Mouse (Mus musculus) heart, embryonic 13.5 days (tissue): ENCODE measurements around the gene Acss2. TPM values are rescaled to one million over a fixed set of nuclear protein-coding genes. Genes with fewer than 3 reads are reported as not detected.
A peak's percentile ranks its signal among the peaks of the same experiment; 100 is the strongest.

Source experiments
- ATAC-seq: fragments of 200-750 bp; cut with Nextera tagmentation; 2 replicates; pipeline ENCODE4 v1.8.0; 2017; ENCODE audit warnings: moderate TSS enrichment; ENCODE audit not compliant: insufficient number of reproducible peaks, low FRiP score, low TSS enrichment; ENCODE audit errors: extremely low read depth
- H3K27ac ChIP-seq: fragments of 300-500 bp; sonication (generic); replicated peaks from 2 replicates; pipeline ENCODE4 v1.5.1; 2015; ENCODE audit warnings: moderate library complexity, mild to moderate bottlenecking, inconsistent platforms
- H3K27me3 ChIP-seq: fragments of 300-500 bp; sonication (generic); replicated peaks from 2 replicates; pipeline ENCODE4 v1.6.1; 2015; ENCODE audit warnings: mild to moderate bottlenecking, inconsistent platforms
- H3K36me3 ChIP-seq: fragments of 300-500 bp; sonication (generic); 2 replicates; pipeline ENCODE4 v1.6.1; 2015; ENCODE audit warnings: mild to moderate bottlenecking, inconsistent platforms
- H3K4me1 ChIP-seq: fragments of 300-500 bp; sonication (generic); 2 replicates; pipeline ENCODE4 v1.6.1; 2015; ENCODE audit warnings: inconsistent platforms
- H3K4me2 ChIP-seq: fragments of 300-500 bp; sonication (generic); 2 replicates; pipeline ENCODE4 v1.6.1; 2015; ENCODE audit warnings: inconsistent platforms, mild to moderate bottlenecking, moderate library complexity
- H3K4me3 ChIP-seq: fragments of 300-500 bp; sonication (generic); 2 replicates; pipeline ENCODE4 v1.5.1; 2015; ENCODE audit warnings: moderate library complexity, mild to moderate bottlenecking, inconsistent platforms
- H3K9ac ChIP-seq: fragments of 300-500 bp; sonication (generic); 2 replicates; pipeline ENCODE4 v1.6.1; 2015; ENCODE audit warnings: inconsistent platforms, mild to moderate bottlenecking, moderate library complexity
- H3K9me3 ChIP-seq: fragments of 300-500 bp; sonication (generic); 2 replicates; pipeline ENCODE4 v1.6.1; 2016; ENCODE audit warnings: inconsistent platforms
- WGBS: fragments of 180-500 bp; shearing (Covaris S2); methylation state at CpG from one replicate; pipeline ENCODE4 v1.1.7; 2015; ENCODE audit warnings: mixed read lengths; 5-methylcytosine and 5-hydroxymethylcytosine counted together
- polyA plus RNA-seq: library from polyadenylated mRNA; unstranded; fragments of >200 nt; fragmentation: Nextera tagmentation; extraction: Ambion mirVana; gene quantifications from 2 replicates; pipeline ENCODE4 v1.2.1, GENCODE M21; 2015

Acss2 gene
- polyA plus RNA-seq, 1 experiment from 2014 or later = 13.1 TPM

- Histone ChIP-seq H3K9me3 (no peaks in the 10 kb centered on the region), H3K4me3 (no peak overlapping the region), H3K4me1 (peaks cover 20% of the 10 kb centered on the region), H3K27ac (no peak overlapping the region; the same call in 1 of the 2 replicates), H3K4me2 (no peak overlapping the region), H3K27me3 (no peaks in the 10 kb centered on the region), H3K36me3 (no peaks in the 10 kb centered on the region), H3K9ac (no peak overlapping the region)
- no peak for ATAC-seq
Observed at GRCm38 (mm10) chr2:155539696-155540095, 21.9 kb downstream of the Acss2 start.

GRCm38 (mm10) chr2:155540822-155541458 lies 23.2 kb downstream of the Acss2 start:
- H3K4me1 ChIP-seq = peaks cover 20% of the 10 kb centered on the region
- no peaks in the 10 kb centered on the region for H3K27me3 ChIP-seq
- H3K9ac ChIP-seq = peak overlapping the region; percentile 45; the same call in 1 of the 2 replicates
- H3K9me3 ChIP-seq = no peaks in the 10 kb centered on the region
- peak overlapping the region; percentile 92 for H3K27ac ChIP-seq
- WGBS = 25% methylated on average over 6 of the region's 6 CpGs
- peak overlapping the region; percentile 53 for H3K4me2 ChIP-seq
- peak overlapping the region; percentile 11; the same call in 1 of the 2 replicates for H3K4me3 ChIP-seq
- no peak for ATAC-seq
- H3K36me3 ChIP-seq = no peaks in the 10 kb centered on the region

- Histone ChIP-seq H3K4me2 (no peak overlapping the region), H3K9me3 (no peaks in the 10 kb centered on the region), H3K27me3 (no peaks in the 10 kb centered on the region), H3K9ac (no peak overlapping the region), H3K36me3 (no peaks in the 10 kb centered on the region), H3K27ac (no peak overlapping the region), H3K4me1 (peaks cover 9% of the 10 kb centered on the region), H3K4me3 (no peak overlapping the region)
- no peak for ATAC-seq
- WGBS = 68% methylated on average over 1 of the region's 1 CpGs
Observed at GRCm38 (mm10) chr2:155546955-155547354, 29.2 kb downstream of the Acss2 start.

- H3K4me2 ChIP-seq = no peak overlapping the region
- no peaks in the 10 kb centered on the region for H3K9me3 ChIP-seq
- H3K9ac ChIP-seq = no peak overlapping the region
- H3K27ac ChIP-seq = no peak overlapping the region
- no peak overlapping the region for H3K4me3 ChIP-seq
- H3K27me3 ChIP-seq = no peaks in the 10 kb centered on the region
- no peaks in the 10 kb centered on the region for H3K36me3 ChIP-seq
- no peaks in the 10 kb centered on the region; the same call in 1 of the 2 replicates for H3K4me1 ChIP-seq
- ATAC-seq = no peak
Observed at GRCm38 (mm10) chr2:155552336-155552735, 34.6 kb downstream of the Acss2 start.

- H3K9ac ChIP-seq = no peak overlapping the region
- no peak overlapping the region for H3K27ac ChIP-seq
- H3K4me2 ChIP-seq = no peak overlapping the region
- no peak overlapping the region for H3K4me3 ChIP-seq
- ATAC-seq = no peak
- no peaks in the 10 kb centered on the region; the same call in 1 of the 2 replicates for H3K4me1 ChIP-seq
- H3K9me3 ChIP-seq = no peaks in the 10 kb centered on the region
- no peaks in the 10 kb centered on the region for H3K27me3 ChIP-seq
- no peaks in the 10 kb centered on the region for H3K36me3 ChIP-seq
Observed at GRCm38 (mm10) chr2:155552949-155553354, 35.2 kb downstream of the Acss2 start.

GRCm38 (mm10) chr2:155554426-155554985 lies 36.8 kb downstream of the Acss2 start:
- Histone ChIP-seq H3K4me2 (no peak overlapping the region), H3K27me3 (no peaks in the 10 kb centered on the region), H3K9ac (no peak overlapping the region), H3K36me3 (peaks cover 9% of the 10 kb centered on the region; the same call in 1 of the 2 replicates), H3K9me3 (no peaks in the 10 kb centered on the region), H3K4me1 (no peaks in the 10 kb centered on the region), H3K4me3 (no peak overlapping the region), H3K27ac (no peak overlapping the region)
- WGBS = 69% methylated on average over 2 of the region's 2 CpGs
- no peak for ATAC-seq

- H3K4me1 ChIP-seq = no peaks in the 10 kb centered on the region
- no peak overlapping the region for H3K4me3 ChIP-seq
- WGBS = 54% methylated on average over 1 of the region's 1 CpGs
- no peaks in the 10 kb centered on the region for H3K9me3 ChIP-seq
- H3K27ac ChIP-seq = no peak overlapping the region
- peaks cover 58% of the 10 kb centered on the region for H3K36me3 ChIP-seq
- ATAC-seq = no peak
- H3K27me3 ChIP-seq = no peaks in the 10 kb centered on the region
- H3K4me2 ChIP-seq = no peak overlapping the region
- H3K9ac ChIP-seq = no peak overlapping the region
Observed at GRCm38 (mm10) chr2:155562209-155562608, 44.5 kb downstream of the Acss2 start.

- H3K9ac ChIP-seq = no peak overlapping the region
- H3K27ac ChIP-seq = no peak overlapping the region
- H3K27me3 ChIP-seq = no peaks in the 10 kb centered on the region
- H3K4me2 ChIP-seq = no peak overlapping the region
- H3K4me1 ChIP-seq = no peaks in the 10 kb centered on the region
- no peak overlapping the region for H3K4me3 ChIP-seq
- 75% methylated on average over 4 of the region's 4 CpGs for WGBS
- H3K9me3 ChIP-seq = no peaks in the 10 kb centered on the region
- peaks cover 62% of the 10 kb centered on the region for H3K36me3 ChIP-seq
- no peak for ATAC-seq
Observed at GRCm38 (mm10) chr2:155562934-155563333, 45.2 kb downstream of the Acss2 start.

- ATAC-seq = no peak
- no peaks in the 10 kb centered on the region for H3K27me3 ChIP-seq
- no peaks in the 10 kb centered on the region for H3K4me1 ChIP-seq
- peaks cover 49% of the 10 kb centered on the region for H3K36me3 ChIP-seq
- H3K9ac ChIP-seq = no peak overlapping the region
- no peak overlapping the region for H3K4me3 ChIP-seq
- no peak overlapping the region for H3K27ac ChIP-seq
- WGBS = 77% methylated on average over 5 of the region's 5 CpGs
- no peaks in the 10 kb centered on the region for H3K9me3 ChIP-seq
- H3K4me2 ChIP-seq = no peak overlapping the region
Observed at GRCm38 (mm10) chr2:155567751-155568150, 50.0 kb downstream of the Acss2 start.

- no peaks in the 10 kb centered on the region for H3K27me3 ChIP-seq
- H3K36me3 ChIP-seq = peaks cover 49% of the 10 kb centered on the region
- no peak overlapping the region for H3K9ac ChIP-seq
- H3K4me2 ChIP-seq = no peak overlapping the region
- WGBS = 56% methylated on average over 3 of the region's 3 CpGs
- H3K9me3 ChIP-seq = no peaks in the 10 kb centered on the region
- H3K4me1 ChIP-seq = no peaks in the 10 kb centered on the region
- no peak overlapping the region for H3K4me3 ChIP-seq
- no peak overlapping the region for H3K27ac ChIP-seq
- no peak for ATAC-seq
Observed at GRCm38 (mm10) chr2:155569223-155569807, 51.6 kb downstream of the Acss2 start.

GRCm38 (mm10) chr2:155573001-155573400 lies 55.3 kb downstream of the Acss2 start:
- Histone ChIP-seq H3K27ac (no peak overlapping the region), H3K9me3 (no peaks in the 10 kb centered on the region), H3K4me2 (no peak overlapping the region), H3K4me3 (no peak overlapping the region), H3K27me3 (no peaks in the 10 kb centered on the region), H3K4me1 (no peaks in the 10 kb centered on the region), H3K9ac (no peak overlapping the region), H3K36me3 (peaks cover 46% of the 10 kb centered on the region)
- WGBS = 83% methylated on average over 9 of the region's 9 CpGs
- ATAC-seq = no peak

GRCm38 (mm10) chr2:155573996-155574395 lies 56.2 kb downstream of the Acss2 start:
- no peak for ATAC-seq
- no peak overlapping the region for H3K4me2 ChIP-seq
- H3K27ac ChIP-seq = no peak overlapping the region
- no peak overlapping the region for H3K4me3 ChIP-seq
- no peaks in the 10 kb centered on the region for H3K27me3 ChIP-seq
- no peak overlapping the region for H3K9ac ChIP-seq
- no peaks in the 10 kb centered on the region for H3K4me1 ChIP-seq
- H3K9me3 ChIP-seq = no peaks in the 10 kb centered on the region
- H3K36me3 ChIP-seq = peaks cover 51% of the 10 kb centered on the region
- 86% methylated on average over 7 of the region's 7 CpGs for WGBS
